Mouse (Mus musculus): ENCODE results near the gene Cep112. TPM values are rescaled to one million over a fixed set of nuclear protein-coding genes. Genes with fewer than 3 reads are reported as not detected.
A peak's percentile ranks its signal among the peaks of the same experiment; 100 is the strongest.

Gene Cep112
- polyA plus RNA-seq, 1 experiment from 2014 or later: 1.3 TPM

DNA sequence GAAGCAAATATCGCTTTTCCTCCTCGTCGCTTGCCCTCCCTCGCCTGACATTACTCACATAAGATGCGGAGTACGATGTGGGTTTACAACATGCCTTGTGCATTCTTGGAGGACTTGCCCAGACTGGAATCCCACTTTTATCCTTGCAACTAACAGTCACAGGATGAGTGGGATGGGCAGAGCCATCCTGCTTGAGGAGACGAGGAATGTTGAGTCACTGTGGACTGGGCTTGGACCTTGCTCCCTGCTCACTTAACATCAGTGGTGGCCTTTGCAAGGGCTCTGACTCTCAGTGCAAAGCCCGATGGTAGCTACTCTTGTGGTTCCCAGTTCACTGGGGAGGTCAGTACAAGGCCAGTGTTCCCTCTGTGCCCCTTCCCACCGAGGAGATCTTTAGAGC, 473.1 kb downstream of the Cep112 start:
- no peak overlapping the region for H3K27ac ChIP-seq (replicated peaks)
- no peaks in the 10 kb centered on the region for H3K4me1 ChIP-seq (replicated peaks)
- H3K36me3 ChIP-seq (replicated peaks): no peaks in the 10 kb centered on the region
- H3K27me3 ChIP-seq: peaks cover 16% of the 10 kb centered on the region
- H3K9ac ChIP-seq: no peak overlapping the region
- 61% methylated on average over 9 of the region's 9 CpGs for WGBS (ENCODE audit: insufficient replicate concordance)
- H3K4me2 ChIP-seq: no peak overlapping the region
- no peak overlapping the region for H3K4me3 ChIP-seq (replicated peaks)
- no peak for ATAC-seq (ENCODE audit: insufficient read depth)
- H3K9me3 ChIP-seq (replicated peaks): no peaks in the 10 kb centered on the region

- no peaks in the 10 kb centered on the region for H3K36me3 ChIP-seq (replicated peaks)
- no peaks in the 10 kb centered on the region for H3K9me3 ChIP-seq (replicated peaks)
- no peak overlapping the region for H3K9ac ChIP-seq
- 64% methylated on average over 6 of the region's 6 CpGs for WGBS (ENCODE audit: insufficient replicate concordance)
- no peaks in the 10 kb centered on the region for H3K4me1 ChIP-seq (replicated peaks)
- H3K27me3 ChIP-seq: peaks cover 11% of the 10 kb centered on the region; the same call in 1 of the 2 replicates
- ATAC-seq (ENCODE audit: insufficient read depth): no peak
- H3K4me2 ChIP-seq: no peak overlapping the region
- H3K27ac ChIP-seq (replicated peaks): no peak overlapping the region
- no peak overlapping the region for H3K4me3 ChIP-seq (replicated peaks)
Measured at GRCm38 (mm10) chr11:108898483-108898882, 473.5 kb downstream of the Cep112 start.

DNA sequence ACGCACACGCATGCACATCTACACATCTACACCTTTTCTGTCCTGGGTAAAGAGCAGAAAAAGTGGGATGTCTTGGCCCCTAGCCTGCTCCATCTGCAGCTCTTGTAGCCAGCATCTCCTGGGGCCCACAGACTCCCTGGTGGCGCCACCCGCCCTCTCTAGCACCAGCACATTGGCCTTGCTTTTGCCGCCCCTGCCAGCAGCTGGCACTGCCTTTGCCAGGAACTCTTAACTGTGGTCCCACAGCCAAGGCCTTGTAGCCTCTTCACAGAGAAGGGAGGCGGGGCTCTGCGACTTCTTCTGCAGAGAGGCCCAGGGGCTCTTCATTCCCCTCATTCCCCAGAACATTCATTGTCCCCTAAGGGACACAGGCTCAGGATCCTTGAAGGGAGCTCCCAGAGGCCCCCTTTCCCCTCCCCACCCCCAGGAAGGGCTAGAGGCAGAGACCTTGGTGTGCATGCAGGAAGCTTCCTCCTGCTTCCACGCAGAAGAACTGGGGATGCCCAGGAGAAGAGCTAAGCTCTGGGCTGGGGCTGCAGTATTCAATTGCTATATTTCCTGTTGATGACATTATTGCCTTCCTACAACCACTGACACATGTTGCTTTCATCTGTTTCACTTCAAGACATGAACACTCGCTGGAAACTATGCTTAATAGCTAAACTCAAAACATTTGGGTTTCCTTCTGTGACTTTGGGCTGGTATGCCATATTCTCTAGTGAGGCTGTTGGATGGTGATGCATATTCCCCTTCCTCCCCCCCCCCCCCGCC, 475.9 kb downstream of the Cep112 start:
- ATAC-seq (ENCODE audit: insufficient read depth): no peak
- Histone ChIP-seq H3K4me1 (replicated peaks) (no peaks in the 10 kb centered on the region), H3K27me3 (no peaks in the 10 kb centered on the region), H3K4me3 (replicated peaks) (no peak overlapping the region), H3K4me2 (no peak overlapping the region), H3K27ac (replicated peaks) (no peak overlapping the region), H3K36me3 (replicated peaks) (no peaks in the 10 kb centered on the region), H3K9me3 (replicated peaks) (no peaks in the 10 kb centered on the region), H3K9ac (no peak overlapping the region)
- WGBS (ENCODE audit: insufficient replicate concordance): 54% methylated on average over 10 of the region's 10 CpGs

DNA sequence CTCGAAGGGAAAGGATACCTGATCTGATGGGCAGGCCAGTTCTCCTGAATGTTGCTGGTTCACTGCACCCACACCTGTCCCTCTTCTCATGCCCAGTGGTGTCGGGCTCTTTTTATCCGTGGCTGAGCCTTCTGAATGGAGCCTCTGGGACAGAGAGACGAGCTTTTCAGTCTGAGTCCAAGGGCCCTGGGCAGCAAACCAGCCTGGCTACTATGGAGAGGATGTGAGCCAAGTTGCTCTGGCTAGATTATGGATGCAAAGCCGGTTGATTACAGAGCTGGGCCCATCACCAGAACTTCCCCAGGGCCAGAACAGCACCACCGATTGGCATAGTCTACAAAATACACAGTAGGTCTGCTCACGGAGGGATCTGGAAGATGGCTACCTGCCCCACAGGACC, 476.7 kb downstream of the Cep112 start:
- Histone ChIP-seq H3K4me3 (replicated peaks) (no peak overlapping the region), H3K36me3 (replicated peaks) (no peaks in the 10 kb centered on the region), H3K4me1 (replicated peaks) (no peaks in the 10 kb centered on the region), H3K27me3 (no peaks in the 10 kb centered on the region), H3K27ac (replicated peaks) (no peak overlapping the region), H3K4me2 (no peak overlapping the region), H3K9me3 (replicated peaks) (no peaks in the 10 kb centered on the region), H3K9ac (no peak overlapping the region)
- no peak for ATAC-seq (ENCODE audit: insufficient read depth)
- 45% methylated on average over 7 of the region's 7 CpGs for WGBS (ENCODE audit: insufficient replicate concordance)

GRCm38 (mm10) chr11:108902303-108902702, 477.3 kb downstream of the Cep112 start:
- Histone ChIP-seq H3K27ac (replicated peaks) (no peak overlapping the region), H3K4me1 (replicated peaks) (no peaks in the 10 kb centered on the region), H3K36me3 (replicated peaks) (no peaks in the 10 kb centered on the region), H3K9me3 (replicated peaks) (no peaks in the 10 kb centered on the region), H3K4me2 (no peak overlapping the region), H3K9ac (no peak overlapping the region), H3K4me3 (replicated peaks) (no peak overlapping the region), H3K27me3 (no peaks in the 10 kb centered on the region)
- 54% methylated on average over 4 of the region's 4 CpGs for WGBS (ENCODE audit: insufficient replicate concordance)
- ATAC-seq (ENCODE audit: insufficient read depth): no peak

DNA sequence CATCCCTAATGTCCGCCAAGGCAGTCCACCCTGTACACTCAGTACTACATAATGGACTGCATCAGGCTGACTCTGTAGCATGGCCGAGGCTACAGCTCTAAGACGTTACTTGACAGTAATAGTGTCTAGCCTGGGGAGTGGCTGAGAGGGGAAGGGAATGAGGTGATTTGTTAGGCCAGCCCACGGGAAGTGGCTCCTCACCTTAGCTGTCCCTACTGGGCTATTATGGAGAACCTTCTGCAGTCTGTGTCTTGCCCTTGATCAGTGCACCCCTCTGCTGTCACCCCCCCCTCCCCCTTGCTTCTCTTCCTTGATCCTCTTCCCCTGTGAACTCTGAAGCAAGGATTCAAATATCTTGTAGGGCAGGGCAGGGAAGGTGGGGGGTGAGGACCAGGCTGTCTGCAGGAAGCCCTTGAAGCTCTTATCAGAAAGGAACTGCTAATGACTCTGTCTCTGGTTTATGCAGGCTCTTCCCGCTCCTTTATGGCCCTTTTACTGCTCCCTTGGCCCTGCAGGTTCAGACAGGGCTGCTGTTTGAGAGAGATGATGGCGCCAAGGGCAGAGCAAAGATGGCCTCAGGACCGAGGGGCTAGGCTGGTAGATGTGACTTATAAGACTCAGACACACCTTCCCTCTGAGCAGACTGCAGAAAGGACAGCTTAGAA, 481.7 kb downstream of the Cep112 start:
- Histone ChIP-seq H3K27me3 (peaks cover 30% of the 10 kb centered on the region), H3K4me1 (replicated peaks) (peaks cover 10% of the 10 kb centered on the region), H3K4me2 (no peak overlapping the region), H3K9ac (no peak overlapping the region), H3K4me3 (replicated peaks) (no peak overlapping the region), H3K27ac (replicated peaks) (no peak overlapping the region), H3K36me3 (replicated peaks) (no peaks in the 10 kb centered on the region), H3K9me3 (replicated peaks) (no peaks in the 10 kb centered on the region)
- WGBS (ENCODE audit: insufficient replicate concordance): 27% methylated on average over 7 of the region's 7 CpGs
- ATAC-seq (ENCODE audit: insufficient read depth): no peak

- 4% methylated on average over 24 of the region's 24 CpGs for WGBS (ENCODE audit: insufficient replicate concordance)
- Histone ChIP-seq H3K9me3 (replicated peaks) (no peaks in the 10 kb centered on the region), H3K27me3 (peaks cover 30% of the 10 kb centered on the region), H3K4me2 (peak overlapping the region; percentile 34), H3K9ac (no peak overlapping the region), H3K27ac (replicated peaks) (no peak overlapping the region), H3K36me3 (replicated peaks) (no peaks in the 10 kb centered on the region), H3K4me3 (replicated peaks) (no peak overlapping the region), H3K4me1 (replicated peaks) (peaks cover 10% of the 10 kb centered on the region)
- no peak for ATAC-seq (ENCODE audit: insufficient read depth)
Measured at GRCm38 (mm10) chr11:108909396-108910195, 484.6 kb downstream of the Cep112 start.

Other genes starting within 250 kb of the Cep112 start
- gene Apoh, start 81.8 kb upstream of the Cep112 start, polyA plus RNA-seq (2015; fragmentation: Nextera tagmentation; extraction: Ambion mirVana): 589 and 735 TPM in 2 replicates
- 2.5 and 2.6 TPM in 2 replicates for gene Prkca, start 81.3 kb upstream of the Cep112 start, polyA plus RNA-seq (2015; fragmentation: Nextera tagmentation; extraction: Ambion mirVana)

All from liver, embryonic 15.5 days (tissue).